Mouse (Mus musculus): Measurements from ENCODE around the gene Heyl. TPM values are rescaled to one million over a fixed set of nuclear protein-coding genes. Genes with fewer than 3 reads are reported as not detected.
"Not testable (repeated sequence)": the region's sequence is repeated elsewhere in the genome, so short reads cannot be mapped to it uniquely, and the experiment has no call there.

Gene Heyl
- polyA plus RNA-seq, 1 experiment from 2014 or later, result 10.5 TPM

DNA sequence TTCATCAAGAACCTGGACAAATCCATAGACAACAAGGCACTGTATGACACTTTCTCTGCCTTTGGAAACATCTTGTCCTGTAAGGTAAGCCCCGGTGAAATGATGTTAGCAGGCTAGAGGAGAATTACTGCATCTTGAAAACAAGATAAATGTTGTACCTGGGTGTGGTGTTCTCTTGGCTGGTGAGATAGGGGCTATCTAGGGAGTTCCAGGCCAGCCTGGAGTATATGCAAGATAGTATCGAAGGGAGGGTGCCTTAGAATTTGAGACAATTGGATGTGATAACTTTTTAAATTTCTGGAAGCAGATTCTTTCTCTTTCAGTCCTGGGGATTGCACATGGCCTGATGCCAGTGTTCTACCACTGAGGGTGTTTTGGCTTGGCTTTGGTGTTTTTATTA, 53.4 kb downstream of the Heyl start:
- H3K4me2 ChIP-seq (replicated peaks; ENCODE audit: low read depth, low read length), result no peak overlapping the region
- no peak overlapping the region for H3K27ac ChIP-seq (ENCODE audit: low read depth, low read length)
- no peak for DNase-seq (ENCODE audit: low spot score)
- H3K9me3 ChIP-seq (ENCODE audit: control insufficient read depth, low read length), result no peaks in the 10 kb centered on the region
- H3K4me1 ChIP-seq (replicated peaks; ENCODE audit: control insufficient read depth, insufficient read depth, low read length), result peaks cover 12% of the 10 kb centered on the region
- 91% methylated on average over 2 of the region's 2 CpGs for WGBS
- peaks cover 8% of the 10 kb centered on the region for H3K36me3 ChIP-seq (ENCODE audit: control insufficient read depth, insufficient read depth, low read length)
- H3K27me3 ChIP-seq (ENCODE audit: control insufficient read depth, insufficient read depth, low read length), result no peaks in the 10 kb centered on the region
- H3K9ac ChIP-seq (ENCODE audit: low read depth, low read length), result no peak overlapping the region
- no peak overlapping the region for H3K4me3 ChIP-seq (ENCODE audit: low read depth, low read length)
- ATAC-seq (ENCODE audit: low FRiP score), result no peak

DNA sequence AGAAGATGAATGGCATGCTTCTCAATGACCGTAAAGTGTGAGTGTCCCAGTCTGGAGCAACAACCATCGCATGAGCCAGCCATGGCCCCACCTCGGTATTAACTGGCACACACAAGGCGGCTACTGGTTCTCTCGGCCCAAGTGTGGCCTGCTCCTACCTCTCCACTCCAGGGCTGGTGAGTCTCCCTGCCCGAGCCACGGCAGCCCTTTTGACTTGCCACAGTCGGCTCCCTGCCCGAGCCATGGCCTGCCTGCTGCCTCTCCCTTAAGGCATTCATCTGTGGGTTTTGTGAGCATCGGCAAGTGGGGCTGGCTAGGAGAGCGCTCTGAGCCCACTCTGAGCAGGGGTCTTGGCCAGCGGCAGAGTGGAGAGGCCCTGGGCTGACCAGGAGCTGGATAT, 55.7 kb downstream of the Heyl start:
- no peak overlapping the region for H3K9ac ChIP-seq (ENCODE audit: low read depth, low read length)
- peaks cover 10% of the 10 kb centered on the region for H3K4me1 ChIP-seq (replicated peaks; ENCODE audit: control insufficient read depth, insufficient read depth, low read length)
- no peak overlapping the region for H3K4me2 ChIP-seq (replicated peaks; ENCODE audit: low read depth, low read length)
- H3K4me3 ChIP-seq (ENCODE audit: low read depth, low read length), result no peak overlapping the region
- DNase-seq (ENCODE audit: low spot score), result no peak
- peaks cover 16% of the 10 kb centered on the region for H3K36me3 ChIP-seq (ENCODE audit: control insufficient read depth, insufficient read depth, low read length)
- ATAC-seq (ENCODE audit: low FRiP score), result no peak
- no peak overlapping the region for H3K27ac ChIP-seq (ENCODE audit: low read depth, low read length)
- H3K27me3 ChIP-seq (ENCODE audit: control insufficient read depth, insufficient read depth, low read length), result no peaks in the 10 kb centered on the region
- WGBS, result 90% methylated on average over 12 of the region's 12 CpGs
- no peaks in the 10 kb centered on the region for H3K9me3 ChIP-seq (ENCODE audit: control insufficient read depth, low read length)

DNA sequence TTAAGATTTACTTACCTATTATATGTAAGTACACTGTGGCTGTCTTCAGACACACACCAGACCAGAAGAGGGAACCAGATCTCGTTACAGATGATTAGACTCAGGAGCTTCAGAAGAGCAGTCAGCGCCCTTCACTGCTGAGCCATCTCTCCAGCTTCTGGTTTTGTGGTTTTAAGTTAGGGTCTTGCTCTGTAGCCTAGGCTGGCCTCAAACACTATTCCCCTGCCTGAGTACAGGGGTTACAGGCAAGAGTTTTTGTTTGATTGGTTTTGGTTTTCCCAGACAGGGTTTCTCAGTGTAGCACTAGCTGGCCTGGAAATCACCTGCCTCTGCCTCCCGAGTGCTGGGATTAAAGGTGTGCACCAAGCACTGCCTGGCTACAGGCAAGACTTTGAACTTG, 59.0 kb downstream of the Heyl start:
- ATAC-seq (ENCODE audit: low FRiP score), result no peak
- no peak for DNase-seq (ENCODE audit: low spot score)
- Histone ChIP-seq H3K9me3 (ENCODE audit: control insufficient read depth, low read length) (no peaks in the 10 kb centered on the region), H3K36me3 (ENCODE audit: control insufficient read depth, insufficient read depth, low read length) (peaks cover 23% of the 10 kb centered on the region), H3K4me3 (ENCODE audit: low read depth, low read length) (no peak overlapping the region), H3K9ac (ENCODE audit: low read depth, low read length) (no peak overlapping the region), H3K27me3 (ENCODE audit: control insufficient read depth, insufficient read depth, low read length) (no peaks in the 10 kb centered on the region), H3K4me1 (replicated peaks; ENCODE audit: control insufficient read depth, insufficient read depth, low read length) (no peaks in the 10 kb centered on the region), H3K4me2 (replicated peaks; ENCODE audit: low read depth, low read length) (no peak overlapping the region), H3K27ac (ENCODE audit: low read depth, low read length) (no peak overlapping the region)
- WGBS, result 91% methylated on average over 3 of the region's 3 CpGs

DNA sequence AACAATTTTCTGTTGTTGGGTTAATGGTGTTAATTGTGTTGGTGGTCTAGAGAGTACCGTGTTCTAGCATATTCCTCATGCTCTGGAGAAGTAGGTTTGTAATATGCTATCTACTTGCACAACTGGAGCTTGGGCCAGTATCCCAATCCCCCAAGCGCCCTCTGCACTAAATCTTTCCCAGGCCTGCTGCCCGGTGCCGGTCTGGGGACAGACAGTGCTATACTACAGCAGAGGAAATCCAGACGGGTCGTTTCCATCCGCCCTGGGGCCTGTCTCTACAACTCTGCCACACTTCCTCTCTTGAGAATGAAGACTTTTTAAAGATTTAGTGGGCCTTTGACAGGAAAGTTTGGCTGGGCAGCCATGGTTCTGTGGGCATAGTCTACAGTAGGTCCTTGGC, 59.6 kb downstream of the Heyl start:
- H3K27me3 ChIP-seq (ENCODE audit: control insufficient read depth, insufficient read depth, low read length), result no peaks in the 10 kb centered on the region
- WGBS, result 95% methylated on average over 7 of the region's 7 CpGs
- peaks cover 25% of the 10 kb centered on the region for H3K36me3 ChIP-seq (ENCODE audit: control insufficient read depth, insufficient read depth, low read length)
- H3K9ac ChIP-seq (ENCODE audit: low read depth, low read length), result no peak overlapping the region
- H3K4me1 ChIP-seq (replicated peaks; ENCODE audit: control insufficient read depth, insufficient read depth, low read length), result no peaks in the 10 kb centered on the region
- DNase-seq (ENCODE audit: low spot score) (no peak), ATAC-seq (ENCODE audit: low FRiP score) (no peak)
- no peak overlapping the region for H3K4me3 ChIP-seq (ENCODE audit: low read depth, low read length)
- no peak overlapping the region for H3K4me2 ChIP-seq (replicated peaks; ENCODE audit: low read depth, low read length)
- H3K27ac ChIP-seq (ENCODE audit: low read depth, low read length), result no peak overlapping the region
- no peaks in the 10 kb centered on the region for H3K9me3 ChIP-seq (ENCODE audit: control insufficient read depth, low read length)

DNA sequence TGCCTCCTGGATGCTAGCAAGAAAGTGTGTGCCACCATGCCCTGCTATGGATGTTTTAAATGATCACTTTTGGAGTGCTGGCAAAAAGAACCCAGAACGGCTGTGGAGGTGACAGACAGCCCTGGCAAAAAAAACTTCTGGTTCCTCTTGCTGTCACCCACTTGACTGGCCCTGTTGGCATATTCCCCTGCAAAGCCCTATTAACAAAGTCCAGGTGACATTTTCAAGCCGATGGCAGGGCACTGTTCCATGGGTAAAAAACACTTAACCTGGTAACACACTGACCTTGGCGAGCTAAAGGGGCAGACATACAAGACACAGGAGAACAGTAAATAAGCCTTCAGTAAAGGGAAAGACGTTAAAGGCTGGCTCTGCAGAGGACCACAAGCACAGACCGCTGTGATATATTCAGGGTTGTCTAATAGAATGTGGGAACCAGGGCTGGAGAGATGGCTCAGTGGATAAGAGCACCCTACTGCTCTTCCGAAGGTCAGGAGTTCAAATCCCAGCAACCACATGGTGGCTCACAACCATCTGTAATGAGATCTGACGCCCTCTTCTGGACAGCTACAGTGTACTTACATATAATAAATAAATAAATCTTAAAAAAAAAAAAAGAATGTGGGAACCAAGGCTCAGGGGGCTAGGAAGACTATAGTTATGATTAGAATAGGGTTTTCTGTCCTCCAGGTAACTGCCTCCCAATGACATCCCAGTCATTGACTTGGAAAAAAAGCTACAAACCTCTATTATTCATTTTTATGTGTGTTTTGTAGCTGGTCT, 60.5 kb downstream of the Heyl start:
- Histone ChIP-seq H3K27ac (ENCODE audit: low read depth, low read length) (no peak overlapping the region), H3K27me3 (ENCODE audit: control insufficient read depth, insufficient read depth, low read length) (no peaks in the 10 kb centered on the region), H3K9me3 (ENCODE audit: control insufficient read depth, low read length) (no peaks in the 10 kb centered on the region), H3K9ac (ENCODE audit: low read depth, low read length) (no peak overlapping the region), H3K4me3 (ENCODE audit: low read depth, low read length) (no peak overlapping the region), H3K36me3 (ENCODE audit: control insufficient read depth, insufficient read depth, low read length) (peaks cover 26% of the 10 kb centered on the region), H3K4me1 (replicated peaks; ENCODE audit: control insufficient read depth, insufficient read depth, low read length) (no peaks in the 10 kb centered on the region), H3K4me2 (replicated peaks; ENCODE audit: low read depth, low read length) (no peak overlapping the region)
- WGBS, result 84% methylated on average over 7 of the region's 7 CpGs
- DNase-seq (ENCODE audit: low spot score), result no peak
- no peak for ATAC-seq (ENCODE audit: low FRiP score)

DNA sequence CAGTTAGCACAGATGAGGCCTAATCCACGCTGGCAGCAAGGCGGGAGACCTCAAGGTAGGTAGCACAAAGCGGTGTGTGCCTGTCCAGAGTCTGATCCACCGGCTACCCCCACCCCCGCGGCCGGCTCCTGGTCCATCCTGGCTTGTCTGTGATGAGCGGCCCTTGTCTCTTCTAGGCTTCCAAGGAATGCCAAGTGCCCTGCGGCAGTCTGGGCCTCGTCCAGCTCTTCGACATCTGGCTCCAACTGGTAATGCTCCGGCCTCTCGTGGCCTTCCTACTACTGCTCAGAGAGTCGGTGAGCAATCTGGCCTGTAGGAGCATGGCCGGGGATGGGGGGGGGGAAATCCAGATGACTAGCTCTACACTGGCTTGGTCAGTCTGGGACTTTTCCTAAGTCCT, 61.7 kb downstream of the Heyl start:
- not testable (repeated sequence) for DNase-seq (ENCODE audit: low spot score); H3K4me2 ChIP-seq (replicated peaks; ENCODE audit: low read depth, low read length); H3K4me3 ChIP-seq (ENCODE audit: low read depth, low read length); H3K9ac ChIP-seq (ENCODE audit: low read depth, low read length); ATAC-seq (ENCODE audit: low FRiP score); H3K4me1 ChIP-seq (replicated peaks; ENCODE audit: control insufficient read depth, insufficient read depth, low read length); H3K27me3 ChIP-seq (ENCODE audit: control insufficient read depth, insufficient read depth, low read length); H3K9me3 ChIP-seq (ENCODE audit: control insufficient read depth, low read length); H3K27ac ChIP-seq (ENCODE audit: low read depth, low read length)
- 95% methylated on average over 15 of the region's 15 CpGs for WGBS
- peaks cover 24% of the 10 kb centered on the region for H3K36me3 ChIP-seq (ENCODE audit: control insufficient read depth, insufficient read depth, low read length)

DNA sequence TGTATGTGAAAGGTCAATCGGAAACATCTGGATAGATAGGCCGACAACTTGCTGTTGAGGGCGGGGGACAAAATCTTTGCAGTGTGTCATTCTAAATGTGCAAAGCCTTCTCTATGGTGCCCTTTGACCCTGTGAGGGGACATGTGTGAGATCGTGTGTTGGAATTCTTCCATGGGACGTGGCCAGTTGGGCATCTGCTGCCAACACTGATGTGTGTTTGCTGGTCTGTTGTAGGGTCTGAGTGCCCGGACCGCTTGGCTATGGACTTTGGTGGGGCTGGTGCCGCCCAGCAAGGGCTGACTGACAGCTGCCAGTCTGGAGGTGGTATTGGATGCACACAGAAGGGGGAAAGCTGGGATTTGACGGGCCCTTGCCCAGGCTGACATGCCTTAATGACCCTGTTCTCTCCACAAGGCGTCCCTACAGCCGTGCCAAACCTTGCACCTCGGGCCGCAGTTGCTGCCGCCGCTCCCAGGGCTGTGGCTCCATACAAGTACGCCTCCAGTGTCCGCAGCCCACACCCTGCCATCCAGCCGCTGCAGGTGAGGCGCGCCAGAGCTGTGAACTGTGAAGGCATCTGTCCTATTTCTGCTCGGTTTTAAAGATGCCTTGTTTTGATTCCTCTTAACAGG, 62.3 kb downstream of the Heyl start:
- Histone ChIP-seq H3K9me3 (ENCODE audit: control insufficient read depth, low read length) (no peaks in the 10 kb centered on the region), H3K4me1 (replicated peaks; ENCODE audit: control insufficient read depth, insufficient read depth, low read length) (no peaks in the 10 kb centered on the region), H3K36me3 (ENCODE audit: control insufficient read depth, insufficient read depth, low read length) (peaks cover 24% of the 10 kb centered on the region), H3K9ac (ENCODE audit: low read depth, low read length) (no peak overlapping the region), H3K4me3 (ENCODE audit: low read depth, low read length) (no peak overlapping the region), H3K27ac (ENCODE audit: low read depth, low read length) (no peak overlapping the region), H3K4me2 (replicated peaks; ENCODE audit: low read depth, low read length) (no peak overlapping the region), H3K27me3 (ENCODE audit: control insufficient read depth, insufficient read depth, low read length) (no peaks in the 10 kb centered on the region)
- ATAC-seq (ENCODE audit: low FRiP score), result no peak
- 94% methylated on average over 21 of the region's 21 CpGs for WGBS
- no peak for DNase-seq (ENCODE audit: low spot score)

DNA sequence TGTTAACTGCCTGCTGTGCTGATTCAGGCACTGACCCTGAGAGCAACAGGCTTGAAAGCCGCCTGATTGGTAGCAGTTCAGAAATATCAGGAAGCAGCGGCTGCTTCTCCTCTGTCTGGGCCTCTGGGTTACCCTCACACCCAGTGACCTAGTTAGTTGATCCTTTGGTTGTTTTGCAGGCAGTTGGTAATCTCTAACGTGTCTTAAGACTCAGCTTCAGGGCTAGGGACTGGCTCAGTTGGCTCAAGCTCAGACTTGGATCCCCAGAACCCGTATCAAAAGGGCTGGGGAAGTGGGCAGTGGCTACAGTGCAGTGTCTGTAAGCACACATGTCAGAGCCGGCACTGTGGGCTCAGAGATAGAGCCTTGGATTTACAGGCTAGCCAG, 62.8 kb downstream of the Heyl start:
- no peaks in the 10 kb centered on the region for H3K9me3 ChIP-seq (ENCODE audit: control insufficient read depth, low read length)
- DNase-seq (ENCODE audit: low spot score) (no peak), ATAC-seq (ENCODE audit: low FRiP score) (no peak)
- no peak overlapping the region for H3K27ac ChIP-seq (ENCODE audit: low read depth, low read length)
- no peaks in the 10 kb centered on the region for H3K27me3 ChIP-seq (ENCODE audit: control insufficient read depth, insufficient read depth, low read length)
- H3K36me3 ChIP-seq (ENCODE audit: control insufficient read depth, insufficient read depth, low read length), result peaks cover 20% of the 10 kb centered on the region
- H3K4me3 ChIP-seq (ENCODE audit: low read depth, low read length), result no peak overlapping the region
- 84% methylated on average over 5 of the region's 5 CpGs for WGBS
- H3K4me1 ChIP-seq (replicated peaks; ENCODE audit: control insufficient read depth, insufficient read depth, low read length), result no peaks in the 10 kb centered on the region
- H3K4me2 ChIP-seq (replicated peaks; ENCODE audit: low read depth, low read length), result no peak overlapping the region
- H3K9ac ChIP-seq (ENCODE audit: low read depth, low read length), result no peak overlapping the region

Measured in hindbrain, embryonic 11.5 days (tissue).